Mouse (Mus musculus) C2C12 (cell line): ENCODE data around the gene Trabd2b. TPM values are rescaled to one million over a fixed set of nuclear protein-coding genes. Genes with fewer than 3 reads are reported as not detected.

Experiments
- H3K27me3 ChIP-seq: one replicate; pipeline ENCODE4 v1.6.1; 2011; ENCODE audit not compliant: control insufficient read depth, insufficient read depth, insufficient read length
- H3K36me3 ChIP-seq: one replicate; pipeline ENCODE4 v1.6.1; 2011; ENCODE audit not compliant: control insufficient read depth, insufficient read depth
- H3K4me3 ChIP-seq: one replicate; pipeline ENCODE4 v1.5.1; 2011; ENCODE audit warnings: mild to moderate bottlenecking, control low read depth; ENCODE audit not compliant: poor library complexity, insufficient read depth, severe bottlenecking
- H3K79me2 ChIP-seq: one replicate; pipeline ENCODE4 v1.6.1; 2011; ENCODE audit not compliant: control insufficient read depth, insufficient read depth
- H3K79me3 ChIP-seq: one replicate; pipeline ENCODE4 v1.6.1; 2011; ENCODE audit warnings: low read depth, control low read depth
- H3ac ChIP-seq: one replicate; pipeline ENCODE3; 2011; ENCODE audit warnings: low read depth; ENCODE audit not compliant: control insufficient read depth, insufficient read length
- CEBPB ChIP-seq: IDR thresholded peaks from one replicate; pipeline ENCODE4 v1.6.1; 2011; ENCODE audit warnings: low read depth, mild to moderate bottlenecking, control low read depth, moderate library complexity
- CTCF ChIP-seq: IDR thresholded peaks from one replicate; pipeline ENCODE4 v1.5.1; 2011; ENCODE audit not compliant: control insufficient read depth, insufficient read depth, insufficient read length
- FOSL1 ChIP-seq: IDR thresholded peaks from one replicate; pipeline ENCODE4 v1.8.0; 2011; ENCODE audit warnings: mild to moderate bottlenecking, low read length; ENCODE audit not compliant: poor library complexity, insufficient read depth, severe bottlenecking
- MAX ChIP-seq: IDR thresholded peaks from one replicate; pipeline ENCODE4 v1.6.1; 2011; ENCODE audit warnings: mild to moderate bottlenecking, control low read depth
- MYOD1 ChIP-seq: IDR thresholded peaks from one replicate; pipeline ENCODE4 v1.6.1; 2011; ENCODE audit warnings: low read depth; ENCODE audit not compliant: control insufficient read depth, insufficient read length
- MYOG ChIP-seq: IDR thresholded peaks from one replicate; pipeline ENCODE4 v1.6.1; 2011; ENCODE audit not compliant: control insufficient read depth, insufficient read length; ENCODE audit errors: extremely low read depth
- USF1 ChIP-seq: IDR thresholded peaks from one replicate; pipeline ENCODE4 v1.6.1; 2011; ENCODE audit warnings: low read depth, mild to moderate bottlenecking, control low read depth, moderate library complexity
- polyA plus RNA-seq: library from polyadenylated mRNA; unstranded; fragments of >200 nt; fragmentation: generic; extraction: Trizol; gene quantifications from one replicate; pipeline ENCODE4 v1.2.1, GENCODE M21; 2012; ENCODE audit warnings: missing spikeins

Gene Trabd2b
- polyA plus RNA-seq, 1 experiment: 0.28 TPM

- Histone ChIP-seq H3K79me2 (no peaks in the 10 kb centered on the region), H3K36me3 (no peaks in the 10 kb centered on the region), H3K27me3 (peaks cover 4% of the 10 kb centered on the region), H3K4me3 (no peak overlapping the region), H3ac (no peak overlapping the region), H3K79me3 (no peaks in the 10 kb centered on the region)
- TF ChIP-seq MYOG (no peak), FOSL1 (no peak), USF1 (no peak), MYOD1 (no peak), CTCF (no peak), MAX (no peak), CEBPB (no peak)
These were observed 16.6 kb downstream of the Trabd2b start for GRCm38 (mm10) chr4:114423084-114423483.

GRCm38 (mm10) chr4:114425808-114426207 lies 19.3 kb downstream of the Trabd2b start:
- H3K79me2 ChIP-seq: no peaks in the 10 kb centered on the region
- TF ChIP-seq CTCF (no peak), MAX (peak; percentile 58)
- H3K36me3 ChIP-seq: no peaks in the 10 kb centered on the region
- peaks cover 4% of the 10 kb centered on the region for H3K27me3 ChIP-seq
- H3ac ChIP-seq: no peak overlapping the region
- H3K79me3 ChIP-seq: no peaks in the 10 kb centered on the region
- no peak overlapping the region for H3K4me3 ChIP-seq

DNA sequence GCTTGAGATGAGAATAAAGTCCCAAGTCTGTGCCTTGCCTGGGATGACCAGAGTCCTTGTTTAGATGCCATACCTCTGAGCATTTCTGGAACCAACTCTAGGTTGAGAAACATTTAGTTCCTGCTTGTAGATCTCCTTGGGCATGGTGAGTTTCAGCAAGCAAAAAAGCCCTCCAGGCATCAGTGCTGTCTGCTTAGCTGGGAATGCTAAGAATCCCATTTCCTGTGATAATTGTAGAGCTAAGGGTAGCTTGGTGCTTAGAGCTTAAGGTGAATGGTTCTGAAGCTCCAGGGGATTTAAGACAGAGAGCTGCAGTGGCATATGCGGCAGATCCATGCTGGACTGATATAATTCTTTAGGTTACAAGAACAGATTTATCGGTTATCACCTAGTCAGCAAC lies 26.2 kb downstream of the Trabd2b start:
- no peaks in the 10 kb centered on the region for H3K79me3 ChIP-seq
- no peak overlapping the region for H3K4me3 ChIP-seq
- H3K36me3 ChIP-seq: no peaks in the 10 kb centered on the region
- TF ChIP-seq MAX: no peak
- TF ChIP-seq CEBPB: no peak
- no peak for TF ChIP-seq FOSL1
- no peak for TF ChIP-seq CTCF
- TF ChIP-seq MYOG: no peak
- no peak for TF ChIP-seq USF1
- TF ChIP-seq MYOD1: no peak
- no peaks in the 10 kb centered on the region for H3K79me2 ChIP-seq
- no peak overlapping the region for H3ac ChIP-seq
- H3K27me3 ChIP-seq: no peaks in the 10 kb centered on the region

GRCm38 (mm10) chr4:114433440-114433839 lies 26.9 kb downstream of the Trabd2b start:
- Histone ChIP-seq H3K27me3 (no peaks in the 10 kb centered on the region), H3ac (no peak overlapping the region), H3K4me3 (no peak overlapping the region), H3K79me3 (no peaks in the 10 kb centered on the region), H3K79me2 (no peaks in the 10 kb centered on the region), H3K36me3 (no peaks in the 10 kb centered on the region)
- TF ChIP-seq CTCF (no peak), MAX (no peak), MYOG (no peak), USF1 (no peak), MYOD1 (no peak), FOSL1 (no peak), CEBPB (no peak)

- TF ChIP-seq MYOG (no peak), CTCF (no peak), FOSL1 (no peak), MYOD1 (no peak), USF1 (no peak), MAX (no peak), CEBPB (no peak)
- no peaks in the 10 kb centered on the region for H3K79me2 ChIP-seq
- no peaks in the 10 kb centered on the region for H3K36me3 ChIP-seq
- no peaks in the 10 kb centered on the region for H3K27me3 ChIP-seq
- H3K4me3 ChIP-seq: no peak overlapping the region
- no peak overlapping the region for H3ac ChIP-seq
- H3K79me3 ChIP-seq: no peaks in the 10 kb centered on the region
These were observed 28.2 kb downstream of the Trabd2b start for GRCm38 (mm10) chr4:114434766-114435165.

- H3K4me3 ChIP-seq: no peak overlapping the region
These were observed 28.9 kb downstream of the Trabd2b start for GRCm38 (mm10) chr4:114435381-114435780.

More at GRCm38 (mm10) chr4:114435381-114435780, 28.9 kb downstream of the Trabd2b start:
- H3ac ChIP-seq: no peak overlapping the region
- no peaks in the 10 kb centered on the region for H3K27me3 ChIP-seq
- TF ChIP-seq MYOD1: no peak
- TF ChIP-seq CEBPB: no peak
- TF ChIP-seq CTCF: no peak
- no peak for TF ChIP-seq FOSL1
- TF ChIP-seq USF1: no peak
- no peak for TF ChIP-seq MAX
- TF ChIP-seq MYOG: no peak
- H3K36me3 ChIP-seq: no peaks in the 10 kb centered on the region
- H3K79me3 ChIP-seq: no peaks in the 10 kb centered on the region
- H3K79me2 ChIP-seq: no peaks in the 10 kb centered on the region
